Mouse (Mus musculus) hindbrain, embryonic 16.5 days (tissue): Measurements from ENCODE around the gene Krt39. TPM values are rescaled to one million over a fixed set of nuclear protein-coding genes. Genes with fewer than 3 reads are reported as not detected.

ENCODE experiments used
- ATAC-seq: fragments of 200-750 bp; cut with Nextera tagmentation; 2 replicates; pipeline ENCODE4 v1.8.0; 2017; ENCODE audit warnings: moderate TSS enrichment, moderate library complexity
- H3K27ac ChIP-seq: fragments of 300-500 bp; sonication (generic); 2 replicates; pipeline ENCODE4 v1.5.1; 2014; ENCODE audit warnings: low read depth, mild to moderate bottlenecking, control low read depth, low read length, moderate library complexity
- H3K27me3 ChIP-seq: fragments of 300-500 bp; sonication (generic); replicated peaks from 2 replicates; pipeline ENCODE4 v1.6.1; 2014; ENCODE audit warnings: low read length; ENCODE audit not compliant: control insufficient read depth, insufficient read depth
- H3K36me3 ChIP-seq: fragments of 300-500 bp; sonication (generic); 2 replicates; pipeline ENCODE4 v1.6.1; 2014; ENCODE audit warnings: mild to moderate bottlenecking, low read length, moderate library complexity, mixed read lengths; ENCODE audit not compliant: control insufficient read depth, insufficient read depth
- H3K4me1 ChIP-seq: fragments of 300-500 bp; sonication (generic); 2 replicates; pipeline ENCODE4 v1.6.1; 2014; ENCODE audit warnings: low read depth, low read length; ENCODE audit not compliant: control insufficient read depth, insufficient read depth
- H3K4me2 ChIP-seq: fragments of 300-500 bp; sonication (generic); 2 replicates; pipeline ENCODE4 v1.6.1; 2014; ENCODE audit warnings: mild to moderate bottlenecking, low read length, control low read depth, moderate library complexity
- H3K4me3 ChIP-seq: fragments of 300-500 bp; sonication (generic); 2 replicates; pipeline ENCODE4 v1.5.1; 2014; ENCODE audit warnings: mild to moderate bottlenecking, low read length, control low read depth, moderate library complexity
- H3K9ac ChIP-seq: fragments of 300-500 bp; sonication (generic); 2 replicates; pipeline ENCODE4 v1.6.1; 2014; ENCODE audit warnings: low read depth, mild to moderate bottlenecking, control low read depth, low read length, moderate library complexity
- H3K9me3 ChIP-seq: fragments of 300-500 bp; sonication (generic); 2 replicates; pipeline ENCODE4 v1.6.1; 2014; ENCODE audit warnings: mild to moderate bottlenecking, low read length, moderate library complexity; ENCODE audit not compliant: control insufficient read depth
- WGBS: fragments of 180-500 bp; shearing (Covaris S2); extraction: QIAGEN DNeasy Blood & Tissue Kit; methylation state at CpG from one replicate; pipeline ENCODE4 v1.1.7; 2014; 5-methylcytosine and 5-hydroxymethylcytosine counted together
- polyA plus RNA-seq: library from polyadenylated mRNA; unstranded; fragments of >200 nt; fragmentation: Nextera tagmentation; extraction: Ambion mirVana; gene quantifications from 2 replicates; pipeline ENCODE4 v1.2.1, GENCODE M21; 2015

Gene Krt39
- polyA plus RNA-seq, 1 experiment from 2014 or later: not detected

GRCm38 (mm10) chr11:99489233-99489632 lies 31.9 kb downstream of the Krt39 start:
- Histone ChIP-seq H3K9ac (no peak overlapping the region), H3K9me3 (no peaks in the 10 kb centered on the region), H3K36me3 (no peaks in the 10 kb centered on the region), H3K4me1 (no peaks in the 10 kb centered on the region), H3K4me2 (no peak overlapping the region), H3K27ac (no peak overlapping the region), H3K27me3 (no peaks in the 10 kb centered on the region), H3K4me3 (no peak overlapping the region)
- WGBS: 56% methylated on average over 3 of the region's 3 CpGs
- no peak for ATAC-seq

- WGBS: 80% methylated on average over 3 of the region's 3 CpGs
- H3K4me2 ChIP-seq: no peak overlapping the region
Measured at GRCm38 (mm10) chr11:99474981-99475380, 46.2 kb downstream of the Krt39 start.

GRCm38 (mm10) chr11:99473433-99473832 lies 47.7 kb downstream of the Krt39 start:
- Histone ChIP-seq H3K4me1 (no peaks in the 10 kb centered on the region), H3K36me3 (no peaks in the 10 kb centered on the region), H3K27ac (no peak overlapping the region), H3K27me3 (no peaks in the 10 kb centered on the region), H3K4me2 (no peak overlapping the region), H3K4me3 (no peak overlapping the region), H3K9me3 (no peaks in the 10 kb centered on the region), H3K9ac (no peak overlapping the region)
- WGBS: 65% methylated on average over 6 of the region's 6 CpGs
- ATAC-seq: no peak

More at GRCm38 (mm10) chr11:99474981-99475380, 46.2 kb downstream of the Krt39 start:
- no peaks in the 10 kb centered on the region for H3K36me3 ChIP-seq
- no peak for ATAC-seq
- H3K27ac ChIP-seq: no peak overlapping the region
- no peak overlapping the region for H3K9ac ChIP-seq
- H3K9me3 ChIP-seq: no peaks in the 10 kb centered on the region
- no peaks in the 10 kb centered on the region for H3K4me1 ChIP-seq
- no peak overlapping the region for H3K4me3 ChIP-seq
- no peaks in the 10 kb centered on the region for H3K27me3 ChIP-seq

- Histone ChIP-seq H3K4me2 (no peak overlapping the region), H3K27ac (no peak overlapping the region), H3K9me3 (no peaks in the 10 kb centered on the region), H3K27me3 (no peaks in the 10 kb centered on the region), H3K36me3 (no peaks in the 10 kb centered on the region), H3K4me3 (no peak overlapping the region), H3K9ac (no peak overlapping the region), H3K4me1 (no peaks in the 10 kb centered on the region)
- ATAC-seq: no peak
- 92% methylated on average over 4 of the region's 4 CpGs for WGBS
Measured at GRCm38 (mm10) chr11:99472405-99472804, 48.7 kb downstream of the Krt39 start.

- Histone ChIP-seq H3K9ac (no peak overlapping the region), H3K4me3 (no peak overlapping the region), H3K4me2 (no peak overlapping the region), H3K27ac (no peak overlapping the region), H3K36me3 (no peaks in the 10 kb centered on the region), H3K27me3 (no peaks in the 10 kb centered on the region), H3K4me1 (no peaks in the 10 kb centered on the region), H3K9me3 (no peaks in the 10 kb centered on the region)
- ATAC-seq: no peak
- 96% methylated on average over 6 of the region's 6 CpGs for WGBS
Measured at GRCm38 (mm10) chr11:99471946-99472345, 49.2 kb downstream of the Krt39 start.

- no peak overlapping the region for H3K9ac ChIP-seq
- no peaks in the 10 kb centered on the region for H3K27me3 ChIP-seq
- no peaks in the 10 kb centered on the region for H3K36me3 ChIP-seq
- H3K4me3 ChIP-seq: no peak overlapping the region
- H3K4me1 ChIP-seq: no peaks in the 10 kb centered on the region
- no peaks in the 10 kb centered on the region for H3K9me3 ChIP-seq
- no peak for ATAC-seq
- no peak overlapping the region for H3K27ac ChIP-seq
- 93% methylated on average over 4 of the region's 4 CpGs for WGBS
- no peak overlapping the region for H3K4me2 ChIP-seq
Measured at GRCm38 (mm10) chr11:99469228-99469627, 51.9 kb downstream of the Krt39 start.

GRCm38 (mm10) chr11:99468566-99468965 lies 52.6 kb downstream of the Krt39 start:
- no peak overlapping the region for H3K27ac ChIP-seq
- no peak overlapping the region for H3K4me2 ChIP-seq
- 91% methylated on average over 11 of the region's 11 CpGs for WGBS
- no peaks in the 10 kb centered on the region for H3K36me3 ChIP-seq
- peaks cover 1% of the 10 kb centered on the region for H3K27me3 ChIP-seq
- H3K4me3 ChIP-seq: no peak overlapping the region
- no peaks in the 10 kb centered on the region for H3K9me3 ChIP-seq
- no peaks in the 10 kb centered on the region for H3K4me1 ChIP-seq
- no peak for ATAC-seq
- H3K9ac ChIP-seq: no peak overlapping the region

GRCm38 (mm10) chr11:99466316-99466715 lies 54.8 kb downstream of the Krt39 start:
- Histone ChIP-seq H3K9ac (0 out of 2 replicates have a peak overlapping the region, but pooled peaks have one; percentile 7), H3K4me3 (no peak overlapping the region)
- WGBS: 43% methylated on average over 7 of the region's 7 CpGs

GRCm38 (mm10) chr11:99464836-99465235 lies 56.3 kb downstream of the Krt39 start:
- Histone ChIP-seq H3K4me1 (no peaks in the 10 kb centered on the region), H3K4me2 (no peak overlapping the region), H3K9me3 (no peaks in the 10 kb centered on the region), H3K9ac (no peak overlapping the region), H3K36me3 (no peaks in the 10 kb centered on the region), H3K27me3 (peaks cover 2% of the 10 kb centered on the region), H3K27ac (no peak overlapping the region), H3K4me3 (no peak overlapping the region)
- ATAC-seq: 0 out of 2 replicates have a peak, but pooled peaks have one; percentile 40
- 6% methylated on average over 5 of the region's 5 CpGs for WGBS

More at GRCm38 (mm10) chr11:99466316-99466715, 54.8 kb downstream of the Krt39 start:
- Histone ChIP-seq H3K9me3 (no peaks in the 10 kb centered on the region), H3K4me2 (no peak overlapping the region), H3K27ac (no peak overlapping the region), H3K27me3 (peaks cover 2% of the 10 kb centered on the region), H3K36me3 (no peaks in the 10 kb centered on the region), H3K4me1 (no peaks in the 10 kb centered on the region)
- ATAC-seq: no peak
